Mouse (Mus musculus) lung, postnatal 0 days (tissue): ENCODE measurements at regions not wholly inside any gene's neighbourhood (a gene's known extent, or its start where the extent isn't known, plus 50 kb on each side); places are given as distances from the start of the nearest gene placed in this dataset.

Experiments
- CTCF ChIP-seq: IDR thresholded peaks from 2 replicates; pipeline ENCODE4 v1.5.1; 2016; ENCODE audit warnings: antibody characterized with exemption, mild to moderate bottlenecking
- EP300 ChIP-seq: IDR thresholded peaks from 2 replicates; pipeline ENCODE4 v1.6.1; 2016; ENCODE audit warnings: antibody characterized with exemption, mild to moderate bottlenecking, control low read depth

- TF ChIP-seq CTCF = no peak
- TF ChIP-seq EP300 = no peak
Measured at GRCm38 (mm10) chr6:116980349-116980995, 187.9 kb upstream of the Cxcl12 start.
